Mouse (Mus musculus) heart, embryonic 10.5 days (tissue): Measurements from ENCODE around the gene Kctd20. TPM values are rescaled to one million over a fixed set of nuclear protein-coding genes. Genes with fewer than 3 reads are reported as not detected.
A peak's percentile ranks its signal among the peaks of the same experiment; 100 is the strongest.

Experiments
- DNase-seq: peaks from one replicate; pipeline ENCODE4 v3.0.0-alpha.2; 2017; ENCODE audit warnings: low spot score
- H3K27ac ChIP-seq: fragments of 300-500 bp; sonication (generic); 2 replicates; pipeline ENCODE4 v1.5.1; 2016; ENCODE audit warnings: mild to moderate bottlenecking
- H3K27me3 ChIP-seq: fragments of 300-500 bp; sonication (generic); 2 replicates; pipeline ENCODE4 v1.6.1; 2016; ENCODE audit warnings: mild to moderate bottlenecking; ENCODE audit not compliant: poor library complexity, insufficient read depth, severe bottlenecking
- H3K36me3 ChIP-seq: fragments of 300-500 bp; sonication (generic); 2 replicates; pipeline ENCODE4 v1.6.1; 2016; ENCODE audit warnings: mild to moderate bottlenecking, moderate library complexity
- H3K4me1 ChIP-seq: fragments of 300-500 bp; sonication (generic); 2 replicates; pipeline ENCODE4 v1.6.1; 2016; ENCODE audit warnings: mild to moderate bottlenecking
- H3K4me3 ChIP-seq: fragments of 300-500 bp; sonication (generic); 2 replicates; pipeline ENCODE4 v1.5.1; 2016; ENCODE audit warnings: mild to moderate bottlenecking, moderate library complexity
- H3K9me3 ChIP-seq: fragments of 300-500 bp; sonication (generic); 2 replicates; pipeline ENCODE4 v1.6.1; 2016; ENCODE audit warnings: mild to moderate bottlenecking, moderate library complexity
- WGBS: fragments of 180-500 bp; shearing (Covaris S2); methylation state at CpG from one replicate; pipeline ENCODE4 v1.1.7; 2016; 5-methylcytosine and 5-hydroxymethylcytosine counted together
- polyA plus RNA-seq: library from polyadenylated mRNA; unstranded; fragments of >200 nt; fragmentation: Nextera tagmentation; extraction: Ambion mirVana; gene quantifications from 2 replicates; pipeline ENCODE4 v1.2.1, GENCODE M21; 2016

Gene Kctd20
- polyA plus RNA-seq: 80.3 and 85.4 TPM in 2 replicates

DNA sequence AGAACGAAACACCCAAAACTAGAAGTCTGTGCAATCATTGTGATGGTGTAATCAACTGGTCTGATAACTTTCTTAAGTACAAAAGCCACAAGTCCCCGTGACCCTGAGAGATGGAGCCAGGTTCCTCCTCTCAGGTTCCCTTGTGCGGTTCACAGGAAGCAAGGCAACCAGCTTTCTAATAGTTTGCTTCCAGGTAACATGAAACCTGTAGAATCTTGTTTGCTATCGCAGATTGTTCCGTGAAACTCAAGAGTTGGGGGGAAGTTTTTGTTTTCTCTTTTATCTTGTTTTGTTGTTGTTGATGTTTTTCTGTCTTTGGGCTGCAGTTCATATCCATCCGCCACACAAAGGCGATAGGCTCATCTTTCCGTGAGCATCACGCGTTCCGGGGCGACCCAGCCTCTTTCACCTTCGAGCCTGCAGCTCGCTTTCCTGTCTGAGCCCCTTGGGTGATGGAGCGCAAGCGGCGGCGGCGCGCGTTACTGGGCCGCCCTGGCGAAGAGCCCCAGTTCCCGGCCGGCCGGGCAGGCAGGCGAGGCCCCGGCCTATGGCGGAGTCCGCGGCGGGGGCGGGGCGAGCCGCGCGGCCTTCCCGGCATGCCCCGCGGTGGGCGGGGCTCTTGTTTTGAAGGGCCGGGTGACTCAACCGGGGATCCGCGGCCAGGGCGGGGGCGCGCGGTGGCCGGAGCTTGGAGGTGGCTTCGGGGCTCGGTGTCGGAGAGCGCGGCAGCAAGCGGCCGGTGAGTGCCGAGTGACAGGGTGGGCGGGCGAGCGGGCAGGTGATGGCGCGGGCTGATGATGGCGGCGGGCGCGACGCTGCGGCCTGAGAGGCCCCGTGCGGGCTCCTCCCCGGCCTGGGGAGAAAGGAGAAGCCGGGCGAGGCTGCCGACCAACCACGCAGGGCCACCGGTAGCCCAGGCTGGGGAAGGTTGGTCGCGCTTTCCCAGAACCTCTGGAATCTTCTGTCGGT lies at the start of gene Kctd20:
Kctd20 (plus strand) TSS at position 120 of the 969 bp plus-strand sequence.
- peak; percentile 96 for DNase-seq
- WGBS: under 1% methylated on average over 79 of the region's 80 CpGs
- H3K36me3 ChIP-seq: peaks cover 13% of the 10 kb centered on the region; the same call in 1 of the 2 replicates
- peak within 1 kb of the TSS; percentile 81 for H3K4me3 ChIP-seq
- H3K9me3 ChIP-seq: no peaks in the 10 kb centered on the region
- H3K27ac ChIP-seq: peak within 1 kb of the TSS; percentile 98
- H3K27me3 ChIP-seq: no peaks in the 10 kb centered on the region
- H3K4me1 ChIP-seq: peaks cover 25% of the 10 kb centered on the region

DNA sequence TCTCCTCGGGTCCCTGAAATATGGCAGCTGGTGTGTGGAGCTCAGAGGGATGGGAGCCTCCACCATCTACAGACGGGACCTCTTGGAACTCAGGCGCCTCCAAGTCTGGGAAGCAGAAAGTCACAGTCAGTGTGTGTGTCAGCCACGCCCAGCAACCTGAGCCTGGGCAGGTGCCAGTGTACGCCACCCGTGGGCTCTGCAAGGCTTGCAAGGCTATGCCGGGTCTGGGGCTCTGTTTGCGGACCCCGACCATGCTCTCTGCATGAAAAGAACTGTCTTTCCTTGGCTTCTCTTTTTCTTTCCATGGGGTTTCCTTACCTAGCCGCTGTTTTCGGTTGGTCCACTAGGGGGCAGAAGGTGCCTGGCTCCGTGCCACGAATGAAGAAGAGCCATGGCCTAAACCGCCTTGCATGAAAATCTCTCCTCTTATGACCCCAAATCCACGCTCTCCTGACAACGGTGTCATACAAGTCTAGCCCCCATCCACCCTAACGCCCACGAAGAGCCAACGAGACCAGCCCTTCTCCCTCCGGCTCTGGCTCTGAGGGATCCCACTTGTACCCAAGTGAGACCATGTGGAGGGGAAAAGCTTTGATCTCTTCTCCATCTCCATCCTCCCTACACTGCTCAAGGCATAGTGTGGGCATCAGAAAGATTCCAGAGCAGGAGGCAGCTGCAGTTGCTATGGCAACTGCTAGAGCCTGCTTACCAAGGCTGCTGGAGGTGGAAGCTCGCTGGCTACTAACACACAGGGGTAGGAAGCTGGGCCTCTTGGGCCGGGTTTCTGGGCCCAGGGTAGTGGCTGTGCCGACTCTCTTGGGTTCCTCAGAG lies 47.0 kb upstream of the Kctd20 start:
- peaks cover 29% of the 10 kb centered on the region for H3K27me3 ChIP-seq
- H3K36me3 ChIP-seq: no peaks in the 10 kb centered on the region
- no peak overlapping the region for H3K27ac ChIP-seq
- H3K4me1 ChIP-seq: peaks cover 13% of the 10 kb centered on the region
- WGBS: 33% methylated on average over 23 of the region's 23 CpGs
- DNase-seq: no peak
- H3K9me3 ChIP-seq: no peaks in the 10 kb centered on the region
- H3K4me3 ChIP-seq: no peak overlapping the region

DNA sequence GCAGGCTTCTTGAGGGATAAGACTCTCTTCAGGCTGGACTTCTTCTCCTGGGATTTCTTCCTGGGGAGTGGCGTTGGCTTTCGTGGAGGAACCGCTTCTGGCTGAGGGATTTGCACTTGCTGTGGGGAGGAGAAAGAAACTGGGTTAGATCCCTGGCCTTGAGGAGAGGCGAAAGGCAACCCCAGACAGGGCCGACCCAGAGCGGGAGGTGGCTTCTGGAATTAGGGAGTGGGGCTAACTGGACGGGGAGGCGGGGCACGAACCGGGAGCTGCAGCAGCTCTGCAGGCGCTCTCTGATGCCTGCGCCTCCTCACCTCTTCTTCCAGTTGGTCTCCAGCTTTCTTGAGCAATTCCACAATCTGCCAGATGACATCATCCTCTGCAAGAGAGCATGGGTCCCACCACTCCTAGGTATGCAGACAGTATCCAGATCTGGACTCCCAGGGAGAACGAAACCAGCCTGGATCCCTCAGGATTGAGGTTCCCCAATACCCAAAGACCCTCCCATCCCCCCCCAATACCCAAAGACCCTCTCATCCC lies 46.3 kb upstream of the Kctd20 start:
- Histone ChIP-seq H3K9me3 (no peaks in the 10 kb centered on the region), H3K27ac (no peak overlapping the region), H3K27me3 (peaks cover 36% of the 10 kb centered on the region), H3K36me3 (no peaks in the 10 kb centered on the region), H3K4me3 (no peak overlapping the region), H3K4me1 (peaks cover 19% of the 10 kb centered on the region)
- WGBS: 55% methylated on average over 13 of the region's 13 CpGs
- no peak for DNase-seq

DNA sequence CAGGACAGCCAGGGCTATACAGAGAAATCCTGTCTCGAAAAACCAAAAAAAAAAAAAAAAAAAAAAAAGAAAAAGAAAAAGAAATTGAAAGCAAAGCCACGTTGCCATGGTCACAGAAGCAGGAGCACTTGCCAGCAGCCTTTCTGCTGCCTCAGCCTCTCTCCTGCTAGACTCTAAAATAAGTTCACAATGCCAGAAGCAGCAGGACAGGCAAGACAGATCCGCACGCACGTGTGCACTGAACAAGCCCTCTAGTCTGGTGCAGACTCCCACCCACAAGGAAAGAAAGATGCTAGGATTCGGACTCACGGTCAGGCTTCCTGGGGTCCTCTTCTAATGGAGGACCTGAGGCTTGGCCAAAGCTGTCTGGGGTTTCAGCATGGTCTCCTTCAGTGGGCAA lies 43.8 kb upstream of the Kctd20 start:
- 89% methylated on average over 7 of the region's 7 CpGs for WGBS
- no peak for DNase-seq
- H3K36me3 ChIP-seq: no peaks in the 10 kb centered on the region

DNA sequence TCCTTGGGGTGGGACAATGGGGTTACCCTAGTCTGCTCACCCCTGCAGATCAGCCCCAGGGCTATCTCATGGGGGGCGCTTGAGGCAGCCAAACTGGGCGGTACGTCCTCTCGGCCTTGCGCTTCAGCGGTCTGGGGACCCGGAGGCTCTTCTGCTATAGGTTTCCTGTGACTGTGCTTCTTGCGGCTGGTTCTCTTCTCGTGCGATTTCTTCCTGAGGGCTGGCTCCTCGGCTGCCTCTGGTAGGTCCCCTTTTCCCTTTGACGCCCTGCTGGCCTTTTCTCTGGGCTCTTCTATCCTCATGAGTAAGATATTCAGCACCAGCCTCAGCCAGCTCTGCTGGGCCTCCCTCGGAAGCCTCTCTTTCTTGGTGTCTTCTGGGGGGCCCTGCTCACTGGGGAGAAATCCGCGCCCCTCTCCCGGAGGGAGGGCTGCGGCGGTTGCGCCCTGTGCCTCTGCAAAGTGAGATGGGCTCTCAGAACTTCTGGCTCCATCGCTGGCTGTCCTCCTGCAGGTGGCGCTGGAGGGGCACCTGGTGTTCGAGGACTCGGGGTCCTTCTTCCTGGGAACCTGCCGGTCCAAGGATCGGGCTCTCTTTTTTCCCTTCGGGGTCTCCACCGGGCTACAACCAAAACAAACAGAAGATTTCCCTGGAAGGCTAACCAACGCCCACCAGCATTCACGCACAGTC lies 42.4 kb upstream of the Kctd20 start:
- Histone ChIP-seq H3K27me3 (peaks cover 49% of the 10 kb centered on the region), H3K4me3 (peak overlapping the region; percentile 51), H3K4me1 (peaks cover 17% of the 10 kb centered on the region), H3K9me3 (no peaks in the 10 kb centered on the region), H3K27ac (0 out of 2 replicates have a peak overlapping the region, but pooled peaks have one; percentile 31), H3K36me3 (no peaks in the 10 kb centered on the region)
- no peak for DNase-seq
- WGBS: 7% methylated on average over 29 of the region's 29 CpGs

More for the DNA sequence above, 43.8 kb upstream of the Kctd20 start:
- Histone ChIP-seq H3K4me1 (peaks cover 19% of the 10 kb centered on the region), H3K9me3 (no peaks in the 10 kb centered on the region), H3K4me3 (no peak overlapping the region), H3K27ac (no peak overlapping the region), H3K27me3 (peaks cover 47% of the 10 kb centered on the region)

DNA sequence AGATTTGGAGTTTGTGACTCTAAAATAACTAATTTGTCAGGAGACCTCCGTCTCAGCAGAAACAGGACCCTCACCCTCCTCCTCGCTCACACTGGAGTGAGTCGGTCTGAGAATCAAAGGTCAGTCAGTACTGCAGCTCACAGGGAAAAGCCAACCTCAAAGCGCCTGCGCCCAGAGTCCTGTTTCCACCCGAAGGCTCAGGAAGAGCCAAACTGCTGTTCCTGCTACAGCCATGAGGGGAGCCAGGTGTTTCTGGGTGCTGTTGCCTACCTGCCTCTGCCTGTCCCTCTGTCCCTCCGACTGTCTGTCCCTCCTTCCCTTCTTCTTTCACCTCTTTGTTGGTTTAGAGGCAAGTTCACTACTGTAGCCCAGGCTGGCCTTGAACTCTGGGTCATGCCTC lies 41.6 kb upstream of the Kctd20 start:
- H3K9me3 ChIP-seq: no peaks in the 10 kb centered on the region
- H3K36me3 ChIP-seq: no peaks in the 10 kb centered on the region
- peaks cover 15% of the 10 kb centered on the region for H3K4me1 ChIP-seq
- 24% methylated on average over 7 of the region's 7 CpGs for WGBS
- H3K27ac ChIP-seq: no peak overlapping the region
- H3K27me3 ChIP-seq: peaks cover 47% of the 10 kb centered on the region
- peak overlapping the region; percentile 51 for H3K4me3 ChIP-seq
- no peak for DNase-seq

DNA sequence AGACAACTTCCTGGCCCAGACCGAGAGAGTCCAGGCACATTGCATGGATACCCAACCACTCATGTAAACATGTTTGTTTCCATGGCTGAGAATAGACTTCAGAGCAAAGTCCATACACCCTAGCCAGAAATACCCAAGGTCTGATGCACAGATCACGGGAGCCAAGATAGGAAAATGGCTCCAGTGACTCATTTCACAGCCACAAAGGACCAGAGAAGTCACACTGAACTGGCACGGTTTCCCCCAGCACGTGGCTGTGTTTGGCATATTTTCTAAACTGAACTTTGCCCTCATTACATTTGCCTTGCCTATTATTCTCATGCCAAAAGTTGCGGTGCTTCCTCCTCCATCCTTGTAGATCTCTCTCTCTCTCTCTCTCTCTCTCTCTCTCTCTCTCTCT lies 38.5 kb upstream of the Kctd20 start:
- H3K4me1 ChIP-seq: peaks cover 15% of the 10 kb centered on the region
- DNase-seq: no peak
- 68% methylated on average over 5 of the region's 5 CpGs for WGBS

DNA sequence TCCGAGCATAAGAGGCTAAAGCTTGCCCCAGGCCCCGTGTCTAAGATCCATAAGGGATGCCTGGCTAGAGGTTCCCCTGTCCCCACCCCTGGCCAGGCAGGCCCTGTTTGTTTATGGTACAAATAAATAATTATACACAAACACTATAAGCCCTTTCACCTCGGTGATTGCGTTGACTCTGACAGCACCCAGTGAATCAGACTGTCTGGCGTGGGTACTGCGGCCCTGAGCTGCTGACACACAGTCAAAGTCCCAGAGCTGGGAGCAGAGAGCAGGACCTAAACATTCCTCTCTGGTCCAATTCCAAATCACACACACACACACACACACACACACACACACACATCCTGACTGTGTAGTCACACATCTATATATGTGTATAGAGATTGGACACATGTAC lies 37.8 kb upstream of the Kctd20 start:
- WGBS: 85% methylated on average over 6 of the region's 6 CpGs
- DNase-seq: no peak
- no peak overlapping the region for H3K27ac ChIP-seq
- H3K9me3 ChIP-seq: no peaks in the 10 kb centered on the region
- H3K4me3 ChIP-seq: no peak overlapping the region
- H3K4me1 ChIP-seq: peaks cover 14% of the 10 kb centered on the region
- peaks cover 29% of the 10 kb centered on the region; the same call in 1 of the 2 replicates for H3K27me3 ChIP-seq
- no peaks in the 10 kb centered on the region for H3K36me3 ChIP-seq

More for the DNA sequence above, 38.5 kb upstream of the Kctd20 start:
- Histone ChIP-seq H3K4me3 (no peak overlapping the region), H3K27ac (no peak overlapping the region), H3K36me3 (no peaks in the 10 kb centered on the region), H3K9me3 (no peaks in the 10 kb centered on the region), H3K27me3 (peaks cover 36% of the 10 kb centered on the region)

DNA sequence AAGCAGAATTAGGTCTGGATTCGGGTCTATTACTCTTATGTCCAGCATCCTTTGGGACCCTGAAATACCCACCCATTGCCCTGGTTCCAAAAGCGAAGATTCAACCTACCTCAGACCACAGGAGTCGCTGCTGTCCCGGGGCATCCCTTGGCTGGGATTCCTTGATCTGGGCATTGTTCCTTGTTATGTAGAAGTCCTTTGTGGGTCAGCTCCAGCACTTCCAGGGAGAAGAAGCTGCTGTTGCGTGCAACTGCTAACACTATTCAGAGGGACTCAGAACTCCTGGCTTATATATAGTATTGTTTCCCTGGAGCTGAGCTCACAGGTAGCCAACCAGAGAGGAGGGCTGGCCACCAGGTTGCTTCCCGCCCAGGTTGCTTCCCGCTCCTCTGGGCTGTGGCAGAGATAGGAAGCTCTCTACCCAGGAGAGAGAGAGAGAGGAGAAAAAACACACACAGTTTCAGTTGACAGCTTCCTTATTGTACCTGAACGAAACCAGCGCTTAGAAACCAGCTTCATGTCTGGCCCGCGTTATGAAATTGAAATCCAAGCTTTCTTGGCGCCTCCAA lies 36.6 kb upstream of the Kctd20 start, which contains the start of gene 4930539E08Rik:
4930539E08Rik (minus strand) TSS at position 265 of the 569 bp plus-strand sequence.
- no peak within 1 kb of the TSS for H3K4me3 ChIP-seq
- H3K27ac ChIP-seq: no peak within 1 kb of the TSS
- H3K36me3 ChIP-seq: no peaks in the 10 kb centered on the region
- no peaks in the 10 kb centered on the region for H3K9me3 ChIP-seq
- no peak for DNase-seq
- peaks cover 2% of the 10 kb centered on the region for H3K4me1 ChIP-seq
- peaks cover 17% of the 10 kb centered on the region; the same call in 1 of the 2 replicates for H3K27me3 ChIP-seq
- 64% methylated on average over 12 of the region's 12 CpGs for WGBS

DNA sequence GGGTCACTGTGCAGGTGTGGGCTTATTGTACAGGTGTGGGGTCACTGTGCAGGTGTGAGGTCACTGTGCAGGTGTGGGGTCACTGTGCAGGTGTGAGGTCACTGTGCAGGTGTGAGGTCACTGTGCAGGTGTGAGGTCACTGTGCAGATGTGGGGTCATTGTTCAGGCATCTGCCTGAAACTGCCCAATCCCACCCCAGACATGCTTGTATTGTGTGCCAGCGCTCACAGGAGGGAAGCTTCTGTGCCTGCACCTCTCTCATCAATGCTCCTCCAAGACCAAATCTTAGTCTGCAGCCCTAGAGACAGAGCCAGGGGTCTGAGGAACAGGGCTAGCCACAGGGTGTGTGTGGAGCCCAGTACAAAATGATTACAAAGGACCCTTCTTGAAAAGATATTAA lies 35.2 kb upstream of the Kctd20 start:
- whole genome bisulfite sequencing: 88% methylated on average over 1 of the region's 1 CpGs
- H3K27me3 ChIP-seq: peaks cover 12% of the 10 kb centered on the region; the same call in 1 of the 2 replicates
- H3K36me3 ChIP-seq: no peaks in the 10 kb centered on the region
- DNase-seq: no peak
- no peak overlapping the region for H3K27ac ChIP-seq
- no peaks in the 10 kb centered on the region for H3K9me3 ChIP-seq
- H3K4me3 ChIP-seq: no peak overlapping the region
- H3K4me1 ChIP-seq: peaks cover 8% of the 10 kb centered on the region

DNA sequence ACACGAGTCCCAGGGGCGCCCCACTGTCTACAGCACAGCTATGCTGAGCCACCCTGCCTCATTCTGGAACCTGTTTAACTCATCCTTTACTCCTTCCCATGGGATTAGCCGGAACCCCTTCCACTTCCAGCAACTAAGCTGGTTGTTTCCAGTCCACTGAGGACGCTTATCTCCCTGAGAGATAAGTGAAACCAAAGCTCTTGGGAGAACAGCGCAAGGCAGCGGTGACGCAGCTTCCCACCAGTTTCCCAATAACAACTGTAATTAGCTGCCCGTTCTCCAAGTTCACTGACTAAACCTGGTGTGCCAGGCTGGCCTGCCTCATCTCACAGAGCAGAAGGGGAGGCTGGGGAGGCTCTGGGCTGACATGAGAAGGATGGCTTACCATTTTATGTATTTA lies 30.7 kb upstream of the Kctd20 start:
- Histone ChIP-seq H3K4me1 (peaks cover 8% of the 10 kb centered on the region), H3K27me3 (no peaks in the 10 kb centered on the region), H3K9me3 (no peaks in the 10 kb centered on the region), H3K4me3 (peak overlapping the region; percentile 7; the same call in 1 of the 2 replicates), H3K27ac (peak overlapping the region; percentile 70; the same call in 1 of the 2 replicates), H3K36me3 (no peaks in the 10 kb centered on the region)
- WGBS: 21% methylated on average over 8 of the region's 8 CpGs
- DNase-seq: no peak

DNA sequence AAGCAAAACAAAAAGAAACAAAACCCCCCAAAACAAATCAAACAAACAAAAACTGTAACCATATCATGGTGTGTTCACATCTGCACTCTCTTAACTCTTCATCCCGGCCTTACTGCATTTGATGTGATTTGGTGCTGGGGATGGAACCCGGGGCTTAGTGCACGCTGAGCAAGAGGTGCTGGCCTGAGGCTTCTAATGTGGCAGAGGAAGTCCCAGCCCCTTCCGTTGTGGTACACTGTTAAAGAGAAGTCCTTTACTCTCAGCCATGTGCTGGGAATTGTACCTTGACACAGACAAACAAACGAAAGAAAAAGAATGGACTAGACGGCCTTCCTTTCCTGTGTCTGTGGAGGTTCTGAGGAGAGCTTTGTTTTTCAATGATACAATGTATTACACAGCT lies 29.7 kb upstream of the Kctd20 start:
- H3K27me3 ChIP-seq: no peaks in the 10 kb centered on the region
- peaks cover 14% of the 10 kb centered on the region for H3K4me1 ChIP-seq
- no peaks in the 10 kb centered on the region for H3K9me3 ChIP-seq
- 70% methylated on average over 6 of the region's 6 CpGs for WGBS
- no peak overlapping the region for H3K4me3 ChIP-seq
- no peaks in the 10 kb centered on the region for H3K36me3 ChIP-seq
- no peak overlapping the region for H3K27ac ChIP-seq
- DNase-seq: no peak
